Mouse (Mus musculus): ENCODE results near the gene Prcd.

Gene Prcd

GRCm38 (mm10) chr11:116647340-116647991, 5.9 kb upstream of the Prcd start:
- peak; percentile 17 to 36 for DNase-seq (ENCODE audit: inconsistent age in 2 of 2, low spot score in 1 of 2)

GRCm38 (mm10) chr11:116648213-116648921, 5.0 kb upstream of the Prcd start:
- peak; percentile 43 to 45 for DNase-seq (ENCODE audit: inconsistent age in 2 of 2, low spot score in 1 of 2)

DNA sequence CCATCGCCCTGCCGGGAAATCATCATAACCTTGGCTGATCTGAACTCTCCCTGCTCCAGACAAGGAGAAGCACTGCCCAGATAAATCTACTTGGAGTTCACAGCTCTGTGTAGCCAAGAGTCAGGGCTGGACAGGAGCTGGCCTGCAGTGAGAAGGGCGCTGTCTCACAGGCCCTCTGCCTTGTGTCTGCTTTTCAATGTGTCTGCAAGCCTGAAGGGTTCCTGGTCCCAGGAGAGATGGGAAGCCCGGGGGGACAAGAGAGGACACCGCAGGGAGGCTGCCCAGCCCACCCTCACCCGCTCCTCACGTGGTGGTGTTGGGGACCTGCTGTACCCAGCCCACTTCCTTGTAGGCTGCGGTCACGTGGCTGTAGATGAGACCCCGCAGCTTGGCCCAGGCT, 4.4 kb upstream of the Prcd start:
- DNase-seq (ENCODE audit: inconsistent age in 2 of 2, low spot score in 1 of 2), result peak in 1 of 2 experiments; percentile 8

GRCm38 (mm10) chr11:116649711-116650337, 3.5 kb upstream of the Prcd start:
- DNase-seq (ENCODE audit: inconsistent age in 2 of 2, low spot score in 1 of 2), result no peak

DNA sequence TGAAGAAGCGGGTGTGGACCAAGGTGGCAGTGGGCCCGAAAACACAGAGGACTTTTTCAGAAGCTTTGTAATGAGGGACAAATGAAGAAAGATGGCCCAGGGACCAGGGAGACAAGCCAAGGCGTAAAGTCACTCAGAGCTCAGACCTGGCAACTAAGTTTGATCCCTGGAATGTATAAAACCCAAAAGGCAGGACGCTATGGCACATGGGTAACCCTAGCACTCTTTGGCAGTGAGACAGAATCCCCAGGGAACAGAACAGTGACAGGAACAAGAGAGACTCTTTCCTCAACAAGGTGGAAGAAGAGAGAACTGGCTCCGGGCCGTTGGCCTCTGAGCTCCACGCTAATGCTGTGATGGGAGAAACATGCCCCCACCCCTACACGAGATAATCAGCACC, 2.5 kb upstream of the Prcd start:
- DNase-seq (ENCODE audit: inconsistent age in 2 of 2, low spot score in 1 of 2), result no peak

- DNase-seq (ENCODE audit: inconsistent age in 2 of 2, low spot score in 1 of 2), result no peak
Observed at GRCm38 (mm10) chr11:116651339-116651738, 2.0 kb upstream of the Prcd start.

GRCm38 (mm10) chr11:116652330-116653098, 820 bp upstream of the Prcd start:
- DNase-seq (ENCODE audit: inconsistent age in 2 of 2, low spot score in 1 of 2), result peak; percentile 15 to 30

DNA sequence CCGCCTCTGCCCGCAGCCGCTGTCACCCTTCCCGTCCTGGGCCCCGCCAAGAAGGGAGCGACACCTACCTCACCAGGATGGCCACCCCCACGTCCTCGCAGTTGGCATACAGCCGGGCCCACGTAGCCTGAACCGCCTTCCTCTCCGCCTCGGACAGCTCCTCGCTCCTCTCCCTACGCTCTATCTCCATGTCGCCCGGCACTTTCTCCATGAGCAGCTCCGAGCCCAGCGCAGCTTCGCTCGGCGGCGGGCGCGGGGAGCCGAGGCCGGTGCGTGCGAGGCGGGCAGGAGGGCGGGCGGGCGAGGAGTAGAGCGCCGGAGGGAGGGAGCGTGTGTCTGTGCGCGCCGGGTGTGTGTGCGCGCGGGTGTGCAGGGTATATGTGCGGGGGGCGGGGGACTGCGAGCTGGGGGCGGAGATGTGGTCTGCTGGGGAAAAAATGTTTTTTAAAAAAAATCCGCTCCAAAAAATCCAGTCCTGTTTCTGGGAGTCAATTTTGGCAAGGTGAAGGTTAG, 431 bp downstream of the Prcd start:
- peak; percentile 79 to 88 for DNase-seq (ENCODE audit: inconsistent age in 2 of 2, low spot score in 1 of 2)

DNA sequence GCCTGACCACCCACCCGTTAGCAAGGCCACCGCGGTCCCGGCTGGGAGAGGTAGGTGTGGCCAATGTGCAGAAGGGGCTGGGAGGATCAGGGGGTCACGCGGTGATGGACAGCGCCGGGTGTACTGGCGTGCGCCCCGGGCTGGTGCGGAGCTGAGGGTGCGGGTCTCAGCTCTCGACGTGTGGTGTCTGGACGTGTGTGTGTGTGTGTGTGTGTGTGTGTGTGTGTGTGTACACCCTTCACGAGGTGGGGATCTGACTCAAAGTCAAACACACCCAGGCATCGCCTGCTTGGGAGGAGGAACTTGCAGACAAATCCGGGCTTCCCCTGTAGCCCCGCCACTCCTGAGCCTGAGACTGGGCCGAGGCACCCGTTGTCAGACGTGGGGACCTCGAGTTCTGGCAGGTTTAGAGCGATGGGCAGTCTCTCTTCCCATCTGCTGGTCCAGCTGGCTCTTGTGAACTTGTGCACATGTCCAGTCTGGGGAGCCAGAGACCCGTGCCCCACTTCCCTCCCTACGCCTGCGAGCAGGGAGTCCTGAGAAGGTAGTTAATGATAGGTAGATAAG, 1.0 kb downstream of the Prcd start, which contains the start of gene Cygb:
Gene Cygb, minus strand, starts transcription at position 59 of the 567 bp plus-strand sequence.
- DNase-seq (ENCODE audit: inconsistent age in 2 of 2, low spot score in 1 of 2), result peak; percentile 65 to 72

DNA sequence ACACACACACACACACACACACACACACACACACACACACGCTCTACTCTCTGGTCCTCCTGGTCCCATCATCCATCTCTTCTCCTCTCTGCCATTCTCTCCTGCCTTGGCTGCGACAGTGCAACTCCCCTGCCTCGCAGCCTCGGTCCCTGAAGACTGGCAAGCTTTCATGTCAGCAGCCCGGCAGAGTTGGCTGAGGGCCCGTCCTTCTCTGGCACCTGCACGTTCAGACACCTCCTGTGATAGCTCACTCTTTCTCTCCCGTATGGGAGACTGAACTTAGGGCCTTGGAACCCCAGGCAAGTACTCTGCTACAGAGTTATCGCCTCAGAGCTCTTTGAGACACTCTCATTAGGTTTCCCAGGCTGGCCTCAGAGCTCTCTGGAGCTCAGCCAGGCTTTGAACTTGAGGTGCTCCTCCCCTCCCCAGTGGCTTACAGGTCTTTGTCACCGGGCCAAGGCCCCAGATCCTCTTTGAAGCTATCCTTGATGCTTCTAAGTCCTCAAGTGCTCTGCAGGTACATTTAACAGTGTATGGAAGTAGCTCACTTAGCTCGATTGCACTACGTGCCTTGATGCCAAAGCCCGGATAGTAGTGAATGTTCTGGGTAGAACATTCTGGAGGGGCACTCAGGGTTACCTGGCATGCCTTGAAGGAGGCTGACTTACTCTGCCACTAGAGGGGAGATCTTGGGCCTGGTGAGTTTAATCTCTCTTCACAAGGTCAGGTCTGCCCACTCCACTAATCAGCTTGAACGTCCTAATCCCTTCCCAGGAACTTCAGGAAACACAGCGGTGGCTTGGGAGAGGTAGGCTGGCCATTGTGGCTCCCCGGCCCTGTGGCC, 3.2 kb downstream of the Prcd start:
- peak; percentile 78 to 90 for DNase-seq (ENCODE audit: inconsistent age in 2 of 2, low spot score in 1 of 2)

DNA sequence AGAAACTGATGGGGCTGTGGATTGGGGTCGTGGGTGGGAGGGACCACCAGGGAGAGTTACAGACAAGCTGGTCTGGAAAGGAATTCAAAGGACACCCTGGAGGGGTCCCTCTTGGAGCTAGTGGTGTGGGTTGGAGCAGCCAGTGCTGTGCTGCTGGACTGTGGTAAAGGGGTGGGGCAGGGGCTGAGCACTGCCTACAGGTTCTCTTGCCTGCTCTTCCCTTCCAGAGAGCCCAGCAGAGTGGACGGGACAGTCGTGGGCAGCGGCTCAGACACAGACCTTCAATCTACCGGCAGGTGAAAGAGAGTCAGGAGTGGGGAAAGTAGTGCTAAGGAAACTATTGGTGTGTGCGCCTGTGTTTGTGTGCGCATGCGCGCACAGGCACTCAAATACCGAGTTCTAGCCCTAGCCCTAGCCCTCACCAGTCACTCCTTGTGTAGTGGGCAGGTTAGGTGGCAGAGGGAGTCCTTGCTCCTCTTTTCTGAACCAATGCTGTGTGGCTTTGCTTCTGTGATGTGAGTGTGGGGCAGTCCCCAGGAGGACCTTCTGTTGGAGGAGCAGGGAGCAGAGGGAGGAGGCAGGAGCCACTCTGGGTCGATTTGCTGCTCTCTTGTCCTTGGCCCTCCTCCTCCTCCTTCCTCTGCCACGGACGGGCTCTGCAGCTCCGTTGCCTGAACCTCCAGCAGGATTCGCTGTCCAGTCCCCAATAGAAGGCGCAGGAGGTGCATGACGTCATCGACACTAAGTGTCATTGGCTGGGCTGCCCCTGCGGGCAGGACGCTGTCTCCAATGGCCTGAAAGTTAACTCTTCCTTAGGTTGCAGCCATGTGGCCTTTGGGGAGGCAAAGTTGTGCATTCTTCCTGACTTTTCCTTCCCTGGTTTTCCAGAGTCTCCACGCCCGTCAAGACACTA, 4.2 kb downstream of the Prcd start:
- DNase-seq (ENCODE audit: inconsistent age in 2 of 2, low spot score in 1 of 2), result peak; percentile 96 to 97

GRCm38 (mm10) chr11:116658238-116658637, 4.9 kb downstream of the Prcd start:
- no peak for DNase-seq (ENCODE audit: inconsistent age in 2 of 2, low spot score in 1 of 2)

DNA sequence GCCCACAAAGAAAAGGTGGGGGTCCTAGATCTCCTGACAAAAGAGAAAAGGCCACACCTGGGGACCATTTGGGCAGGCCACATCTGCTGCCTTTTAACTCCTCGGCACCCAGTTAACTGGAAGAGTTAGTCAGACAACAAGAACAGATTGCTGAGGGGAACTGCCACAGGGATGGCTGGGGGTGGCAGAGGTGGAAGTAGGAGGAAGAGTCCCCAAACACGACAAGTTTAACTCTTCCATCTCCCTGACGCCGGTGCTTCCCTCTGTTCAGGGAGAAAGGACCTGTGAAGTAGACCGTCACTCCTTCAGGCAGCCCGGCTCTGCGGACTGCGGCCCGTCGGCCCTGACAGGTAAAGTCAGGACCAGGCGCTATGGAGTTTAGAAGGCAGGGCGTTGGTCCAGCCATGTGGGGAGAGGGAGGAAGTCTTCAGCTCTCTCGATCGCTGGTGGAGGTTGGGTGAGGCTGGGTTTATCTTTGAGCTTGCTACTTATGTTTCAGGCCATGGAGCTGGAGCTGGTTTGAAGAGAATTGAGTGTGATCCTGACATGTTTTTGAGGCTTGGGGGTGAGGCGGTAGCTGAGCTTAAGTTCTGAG, 5.8 kb downstream of the Prcd start:
- DNase-seq (ENCODE audit: inconsistent age in 2 of 2, low spot score in 1 of 2), result peak in 1 of 2 experiments; percentile 40

DNA sequence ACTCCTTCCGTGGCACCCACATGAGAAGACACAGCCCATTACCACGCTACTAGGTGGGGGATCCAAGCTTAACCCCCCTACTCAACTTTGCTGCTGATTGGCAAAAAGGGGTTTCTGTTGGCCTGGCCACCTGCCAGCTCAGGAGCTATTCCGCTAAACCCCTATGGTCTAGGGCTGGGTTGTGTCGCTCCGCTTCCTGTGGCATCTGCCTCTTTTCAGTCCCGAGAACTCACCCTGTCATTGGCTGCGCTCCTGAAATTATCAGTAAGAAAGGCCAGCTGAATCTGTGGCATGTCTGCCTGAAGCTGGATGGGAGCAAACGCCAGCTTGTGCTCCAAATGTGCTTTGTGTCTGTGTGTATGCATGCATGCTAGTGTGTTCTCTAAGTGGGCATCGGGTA, 6.8 kb downstream of the Prcd start:
- no peak for DNase-seq (ENCODE audit: inconsistent age in 2 of 2, low spot score in 1 of 2)

GRCm38 (mm10) chr11:116661291-116661947, 8.1 kb downstream of the Prcd start:
- peak; percentile 73 to 82 for DNase-seq (ENCODE audit: inconsistent age in 2 of 2, low spot score in 1 of 2)

GRCm38 (mm10) chr11:116661948-116662377, 8.6 kb downstream of the Prcd start:
- peak; percentile 89 to 93 for DNase-seq (ENCODE audit: inconsistent age in 2 of 2, low spot score in 1 of 2)

GRCm38 (mm10) chr11:116665289-116665688, 12.0 kb downstream of the Prcd start:
- no peak for DNase-seq (ENCODE audit: inconsistent age in 2 of 2, low spot score in 1 of 2)

DNA sequence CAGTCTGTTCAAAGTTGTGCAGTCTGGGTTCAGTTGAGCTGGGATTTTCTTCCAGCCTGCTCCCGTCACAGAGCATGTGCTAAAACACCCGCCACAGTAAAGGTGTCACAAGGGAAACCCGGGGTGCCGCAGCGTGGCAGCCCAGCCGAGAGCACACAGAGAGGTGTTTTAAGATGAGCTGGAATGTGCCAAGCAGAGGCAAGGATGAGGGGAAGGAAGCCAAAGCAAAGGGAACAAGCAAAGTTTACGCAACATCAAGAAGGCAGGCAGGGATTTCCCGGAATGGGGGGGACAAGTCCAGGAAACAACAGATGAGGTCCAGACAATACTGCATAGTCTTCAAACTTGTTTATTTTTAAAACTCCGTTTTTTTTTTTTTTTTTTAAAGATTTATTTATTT, 13.2 kb downstream of the Prcd start:
- no peak for DNase-seq (ENCODE audit: inconsistent age in 2 of 2, low spot score in 1 of 2)

All from adrenal gland, adult (tissue).